Mouse (Mus musculus) c-Kit-positive CD71-negative TER-119-negative erythroid progenitor cells, embryonic 14.5 days (primary cell): ENCODE results near the gene Hjurp.
"Not testable (repeated sequence)": the region's sequence is repeated elsewhere in the genome, so short reads cannot be mapped to it uniquely, and the experiment has no call there.

Source experiments
- DNase-seq: peaks from one replicate; pipeline ENCODE4 v3.0.0-alpha.2; 2013; ENCODE audit warnings: low read depth

Gene Hjurp

GRCm38 (mm10) chr1:88223011-88223515 lies 54.4 kb downstream of the Hjurp start:
- DNase-seq = not testable (repeated sequence)

- DNase-seq = no peak
Measured at GRCm38 (mm10) chr1:88222216-88222615, 55.2 kb downstream of the Hjurp start.

GRCm38 (mm10) chr1:88220336-88220735 lies 57.1 kb downstream of the Hjurp start:
- no peak for DNase-seq

- no peak for DNase-seq
Measured at GRCm38 (mm10) chr1:88219054-88219453, 58.4 kb downstream of the Hjurp start.

- no peak for DNase-seq
Measured at GRCm38 (mm10) chr1:88218591-88218990, 58.8 kb downstream of the Hjurp start.

GRCm38 (mm10) chr1:88218051-88218450 lies 59.4 kb downstream of the Hjurp start:
- DNase-seq = no peak

- DNase-seq = no peak
Measured at GRCm38 (mm10) chr1:88217576-88217975, 59.9 kb downstream of the Hjurp start.

- no peak for DNase-seq
Measured at GRCm38 (mm10) chr1:88217144-88217543, 60.3 kb downstream of the Hjurp start.

- DNase-seq = no peak
Measured at GRCm38 (mm10) chr1:88216551-88216950, 60.9 kb downstream of the Hjurp start.

- no peak for DNase-seq
Measured at GRCm38 (mm10) chr1:88215466-88216380, 61.7 kb downstream of the Hjurp start.

- no peak for DNase-seq
Measured at GRCm38 (mm10) chr1:88214462-88214952, 62.9 kb downstream of the Hjurp start.

- DNase-seq = no peak
Measured at GRCm38 (mm10) chr1:88213766-88214461, 63.5 kb downstream of the Hjurp start.

GRCm38 (mm10) chr1:88213061-88213460 lies 64.4 kb downstream of the Hjurp start:
- DNase-seq = no peak
